Mouse (Mus musculus): ENCODE measurements at regions not wholly inside any gene's neighbourhood (a gene's known extent, or its start where the extent isn't known, plus 50 kb on each side); places are given as distances from the start of the nearest gene placed in this dataset.
A peak's percentile ranks its signal among the peaks of the same experiment; 100 is the strongest.

- Histone ChIP-seq H3K4me1 (replicated peaks; ENCODE audit: control insufficient read depth, insufficient read depth, low read length) (no peaks in the 10 kb centered on the region; the same call in 1 of the 2 replicates), H3K27me3 (ENCODE audit: control insufficient read depth, insufficient read depth, low read length) (no peaks in the 10 kb centered on the region), H3K9me3 (ENCODE audit: control insufficient read depth, low read length) (no peaks in the 10 kb centered on the region), H3K36me3 (ENCODE audit: control insufficient read depth, insufficient read depth, low read length) (no peaks in the 10 kb centered on the region), H3K27ac (ENCODE audit: low read depth, low read length) (no peak overlapping the region), H3K4me2 (ENCODE audit: low read depth, low read length, severe bottlenecking) (no peak overlapping the region), H3K4me3 (ENCODE audit: low read depth, low read length) (no peak overlapping the region), H3K9ac (ENCODE audit: low read length) (no peak overlapping the region)
- no peak for DNase-seq (ENCODE audit: low spot score)
- 63% methylated on average over 1 of the region's 1 CpGs for WGBS
- no peak for ATAC-seq (replicated peaks; ENCODE audit: low FRiP score)
These were observed 312.7 kb downstream of the Sox4 start for GRCm38 (mm10) chr13:28640826-28641225.

- Histone ChIP-seq H3K9ac (ENCODE audit: low read length) (no peak overlapping the region), H3K36me3 (ENCODE audit: control insufficient read depth, insufficient read depth, low read length) (no peaks in the 10 kb centered on the region), H3K4me1 (replicated peaks; ENCODE audit: control insufficient read depth, insufficient read depth, low read length) (peaks cover 11% of the 10 kb centered on the region), H3K4me2 (ENCODE audit: low read depth, low read length, severe bottlenecking) (no peak overlapping the region), H3K9me3 (ENCODE audit: control insufficient read depth, low read length) (no peaks in the 10 kb centered on the region), H3K4me3 (ENCODE audit: low read depth, low read length) (no peak overlapping the region), H3K27me3 (ENCODE audit: control insufficient read depth, insufficient read depth, low read length) (no peaks in the 10 kb centered on the region), H3K27ac (ENCODE audit: low read depth, low read length) (no peak overlapping the region; the same call in 1 of the 2 replicates)
- DNase-seq (ENCODE audit: low spot score) (no peak), ATAC-seq (replicated peaks; ENCODE audit: low FRiP score) (0 out of 2 replicates have a peak, but pooled peaks have one; percentile 47)
- WGBS, result 85% methylated on average over 3 of the region's 3 CpGs
These were observed 318.1 kb downstream of the Sox4 start for GRCm38 (mm10) chr13:28635230-28635950.

DNA sequence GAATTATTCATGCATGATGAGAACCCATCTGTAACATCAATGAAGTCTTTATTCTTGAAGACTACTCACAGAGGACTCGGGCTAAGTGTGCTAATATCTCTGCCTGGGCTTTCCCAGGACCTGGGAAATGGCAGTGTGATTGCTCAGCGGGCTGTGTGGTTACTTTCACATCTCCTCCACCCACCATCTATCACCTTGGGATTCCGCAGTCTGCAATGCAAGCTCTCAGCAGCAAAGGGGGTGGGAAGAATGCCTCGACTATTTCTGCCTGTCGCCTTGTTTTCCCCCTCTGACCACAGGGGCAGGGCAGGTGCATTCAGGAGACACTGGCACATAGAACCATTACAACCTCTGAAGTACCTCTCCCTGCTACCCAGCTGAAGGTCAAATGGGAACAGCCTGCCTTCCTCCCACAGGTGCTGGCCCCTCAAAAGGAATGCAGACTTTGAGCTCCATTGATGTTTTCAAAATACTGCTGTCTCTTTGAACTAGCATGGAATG lies 319.9 kb downstream of the Sox4 start:
- no peaks in the 10 kb centered on the region for H3K27me3 ChIP-seq (ENCODE audit: control insufficient read depth, insufficient read depth, low read length)
- ATAC-seq (replicated peaks; ENCODE audit: low FRiP score), result peak; percentile 55
- peaks cover 23% of the 10 kb centered on the region for H3K4me1 ChIP-seq (replicated peaks; ENCODE audit: control insufficient read depth, insufficient read depth, low read length)
- H3K9me3 ChIP-seq (ENCODE audit: control insufficient read depth, low read length), result no peaks in the 10 kb centered on the region
- H3K4me3 ChIP-seq (ENCODE audit: low read depth, low read length), result no peak overlapping the region
- 26% methylated on average over 5 of the region's 5 CpGs for WGBS
- no peaks in the 10 kb centered on the region for H3K36me3 ChIP-seq (ENCODE audit: control insufficient read depth, insufficient read depth, low read length)
- H3K9ac ChIP-seq (ENCODE audit: low read length), result no peak overlapping the region
- DNase-seq (ENCODE audit: low spot score), result no peak
- H3K4me2 ChIP-seq (ENCODE audit: low read depth, low read length, severe bottlenecking), result no peak overlapping the region
- H3K27ac ChIP-seq (ENCODE audit: low read depth, low read length), result peak overlapping the region; percentile 41

- H3K9me3 ChIP-seq (ENCODE audit: control insufficient read depth, low read length), result no peaks in the 10 kb centered on the region
- H3K27ac ChIP-seq (ENCODE audit: low read depth, low read length), result 0 out of 2 replicates have a peak overlapping the region, but pooled peaks have one; percentile 18
- no peak overlapping the region for H3K4me3 ChIP-seq (ENCODE audit: low read depth, low read length)
- H3K4me2 ChIP-seq (ENCODE audit: low read depth, low read length, severe bottlenecking), result no peak overlapping the region
- 36% methylated on average over 9 of the region's 9 CpGs for WGBS
- H3K9ac ChIP-seq (ENCODE audit: low read length), result no peak overlapping the region
- ATAC-seq (replicated peaks; ENCODE audit: low FRiP score), result peak; percentile 39
- peaks cover 19% of the 10 kb centered on the region for H3K4me1 ChIP-seq (replicated peaks; ENCODE audit: control insufficient read depth, insufficient read depth, low read length)
- DNase-seq (ENCODE audit: low spot score), result no peak
- H3K27me3 ChIP-seq (ENCODE audit: control insufficient read depth, insufficient read depth, low read length), result no peaks in the 10 kb centered on the region
- no peaks in the 10 kb centered on the region for H3K36me3 ChIP-seq (ENCODE audit: control insufficient read depth, insufficient read depth, low read length)
These were observed 323.8 kb downstream of the Sox4 start for GRCm38 (mm10) chr13:28629431-28630331.

DNA sequence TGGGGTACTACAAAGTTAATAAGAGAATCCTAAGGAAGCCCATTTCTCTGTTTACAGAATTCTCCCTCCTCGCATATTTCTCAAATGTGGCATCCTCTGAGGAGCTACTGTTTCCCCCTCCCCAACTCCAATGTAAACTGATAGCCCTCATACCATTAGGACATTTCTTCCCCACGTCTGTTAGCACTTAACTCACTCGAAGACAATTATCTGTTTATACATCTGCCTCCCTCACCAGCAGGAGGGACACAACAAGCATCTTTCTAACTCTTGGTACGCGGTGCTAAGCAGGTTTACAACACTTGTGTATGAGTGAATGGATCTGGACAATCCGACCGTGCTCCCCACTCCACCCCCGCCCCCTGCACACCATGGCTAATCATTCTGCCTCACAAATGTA lies 324.8 kb downstream of the Sox4 start:
- no peak overlapping the region for H3K4me2 ChIP-seq (ENCODE audit: low read depth, low read length, severe bottlenecking)
- no peak for DNase-seq (ENCODE audit: low spot score)
- H3K27me3 ChIP-seq (ENCODE audit: control insufficient read depth, insufficient read depth, low read length), result no peaks in the 10 kb centered on the region
- H3K4me3 ChIP-seq (ENCODE audit: low read depth, low read length), result no peak overlapping the region
- WGBS, result 56% methylated on average over 8 of the region's 8 CpGs
- H3K9me3 ChIP-seq (ENCODE audit: control insufficient read depth, low read length), result no peaks in the 10 kb centered on the region
- H3K27ac ChIP-seq (ENCODE audit: low read depth, low read length), result no peak overlapping the region
- H3K4me1 ChIP-seq (replicated peaks; ENCODE audit: control insufficient read depth, insufficient read depth, low read length), result peaks cover 18% of the 10 kb centered on the region
- ATAC-seq (replicated peaks; ENCODE audit: low FRiP score), result no peak
- H3K36me3 ChIP-seq (ENCODE audit: control insufficient read depth, insufficient read depth, low read length), result no peaks in the 10 kb centered on the region
- H3K9ac ChIP-seq (ENCODE audit: low read length), result no peak overlapping the region

DNA sequence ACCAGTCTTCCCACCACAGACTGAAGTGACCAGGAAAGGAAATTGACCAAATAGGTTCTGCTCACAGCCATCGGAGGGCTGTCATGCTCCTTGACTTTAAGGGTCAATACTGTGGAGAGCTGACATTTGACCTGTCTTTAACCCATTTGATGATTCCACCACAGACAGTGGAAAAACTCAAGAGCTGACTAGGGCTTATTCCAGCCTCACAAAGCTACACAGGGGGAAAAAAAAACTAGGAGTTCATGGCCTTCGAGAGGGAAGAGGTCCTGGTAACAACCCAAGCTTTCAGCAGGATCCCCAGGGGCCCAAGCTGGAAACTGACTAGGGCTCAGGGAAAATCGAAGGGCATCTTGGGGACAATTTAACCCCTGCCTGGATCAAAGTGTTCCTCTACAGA lies 334.6 kb downstream of the Sox4 start:
- 43% methylated on average over 3 of the region's 3 CpGs for WGBS
- Histone ChIP-seq H3K4me2 (ENCODE audit: low read depth, low read length, severe bottlenecking) (no peak overlapping the region), H3K36me3 (ENCODE audit: control insufficient read depth, insufficient read depth, low read length) (no peaks in the 10 kb centered on the region), H3K27ac (ENCODE audit: low read depth, low read length) (no peak overlapping the region), H3K4me1 (replicated peaks; ENCODE audit: control insufficient read depth, insufficient read depth, low read length) (no peaks in the 10 kb centered on the region), H3K4me3 (ENCODE audit: low read depth, low read length) (no peak overlapping the region), H3K9me3 (ENCODE audit: control insufficient read depth, low read length) (no peaks in the 10 kb centered on the region), H3K9ac (ENCODE audit: low read length) (no peak overlapping the region), H3K27me3 (ENCODE audit: control insufficient read depth, insufficient read depth, low read length) (no peaks in the 10 kb centered on the region)
- ATAC-seq (replicated peaks; ENCODE audit: low FRiP score) (no peak), DNase-seq (ENCODE audit: low spot score) (no peak)

GRCm38 (mm10) chr13:28617503-28617902 lies 336.0 kb downstream of the Sox4 start:
- H3K4me2 ChIP-seq (ENCODE audit: low read depth, low read length, severe bottlenecking), result no peak overlapping the region
- ATAC-seq (replicated peaks; ENCODE audit: low FRiP score) (no peak), DNase-seq (ENCODE audit: low spot score) (no peak)
- H3K4me1 ChIP-seq (replicated peaks; ENCODE audit: control insufficient read depth, insufficient read depth, low read length), result no peaks in the 10 kb centered on the region
- H3K9me3 ChIP-seq (ENCODE audit: control insufficient read depth, low read length), result no peaks in the 10 kb centered on the region
- no peaks in the 10 kb centered on the region for H3K27me3 ChIP-seq (ENCODE audit: control insufficient read depth, insufficient read depth, low read length)
- no peak overlapping the region for H3K4me3 ChIP-seq (ENCODE audit: low read depth, low read length)
- WGBS, result 92% methylated on average over 4 of the region's 4 CpGs
- no peaks in the 10 kb centered on the region for H3K36me3 ChIP-seq (ENCODE audit: control insufficient read depth, insufficient read depth, low read length)
- no peak overlapping the region for H3K9ac ChIP-seq (ENCODE audit: low read length)
- H3K27ac ChIP-seq (ENCODE audit: low read depth, low read length), result no peak overlapping the region

GRCm38 (mm10) chr13:28616645-28617381 lies 336.7 kb downstream of the Sox4 start:
- no peaks in the 10 kb centered on the region for H3K9me3 ChIP-seq (ENCODE audit: control insufficient read depth, low read length)
- H3K27ac ChIP-seq (ENCODE audit: low read depth, low read length), result no peak overlapping the region
- H3K9ac ChIP-seq (ENCODE audit: low read length), result no peak overlapping the region
- H3K4me3 ChIP-seq (ENCODE audit: low read depth, low read length), result no peak overlapping the region
- DNase-seq (ENCODE audit: low spot score), result no peak
- H3K4me2 ChIP-seq (ENCODE audit: low read depth, low read length, severe bottlenecking), result no peak overlapping the region
- H3K36me3 ChIP-seq (ENCODE audit: control insufficient read depth, insufficient read depth, low read length), result no peaks in the 10 kb centered on the region
- H3K4me1 ChIP-seq (replicated peaks; ENCODE audit: control insufficient read depth, insufficient read depth, low read length), result no peaks in the 10 kb centered on the region
- no peak for ATAC-seq (replicated peaks; ENCODE audit: low FRiP score)
- H3K27me3 ChIP-seq (ENCODE audit: control insufficient read depth, insufficient read depth, low read length), result no peaks in the 10 kb centered on the region
- 90% methylated on average over 9 of the region's 9 CpGs for WGBS

Measured in forebrain, embryonic 11.5 days (tissue).